Mouse (Mus musculus): ENCODE results near the gene Isl2. TPM values are rescaled to one million over a fixed set of nuclear protein-coding genes. Genes with fewer than 3 reads are reported as not detected.

Isl2 gene
- polyA plus RNA-seq (2012; rRNA removed) = 0.02 and 0.08 TPM in 2 replicates

DNA sequence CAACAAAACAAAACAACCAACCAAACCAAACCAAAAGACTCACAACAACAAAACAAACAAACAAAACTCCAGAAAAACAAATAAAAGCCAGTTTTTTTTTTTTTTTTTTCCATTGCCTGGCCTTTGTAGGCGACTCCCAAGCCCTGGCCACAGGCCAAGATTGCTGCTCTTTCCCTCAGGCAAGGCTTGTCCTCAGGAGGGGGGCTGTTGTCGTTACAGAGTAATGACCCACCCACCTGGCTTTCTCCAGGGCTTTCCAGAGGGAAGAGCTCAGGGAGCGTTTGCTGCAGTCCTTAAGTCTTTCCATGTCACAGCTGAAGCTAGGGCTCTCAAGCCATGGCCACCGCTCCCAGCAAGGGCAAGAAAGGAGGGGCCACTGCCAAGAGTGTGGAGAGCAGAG is at the start of gene Isl2:
Gene Isl2, plus strand, starts transcription at position 296 of the 400 bp plus-strand sequence.

DNA sequence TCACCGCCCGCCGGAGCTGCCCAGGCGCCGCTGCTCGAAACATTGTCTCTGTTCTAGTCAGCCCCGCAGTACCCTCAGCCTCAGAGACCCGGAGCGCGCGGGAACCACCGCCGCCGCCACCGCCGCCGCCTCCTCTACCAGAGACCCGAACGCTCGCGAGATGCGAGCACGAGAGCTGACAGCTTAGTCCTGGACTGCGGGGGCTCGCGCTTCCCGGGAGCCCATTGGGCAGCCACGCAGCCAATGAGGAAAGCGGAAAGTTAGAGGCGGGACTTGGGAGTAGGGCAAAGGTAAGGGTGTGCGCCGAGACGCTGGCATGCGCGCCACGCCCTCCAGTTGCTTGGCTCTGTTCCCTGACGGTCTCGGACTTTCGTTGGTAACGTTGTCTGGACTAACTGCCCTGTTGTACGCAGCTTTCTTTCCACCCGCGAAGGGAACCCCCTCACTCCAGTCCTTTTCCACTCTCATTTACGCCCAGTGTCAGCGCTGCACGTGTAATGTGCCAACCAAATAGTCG is 26.4 kb upstream of the Isl2 start, which contains the start of gene Etfa:
Gene Etfa, minus strand, starts transcription at position 217 of the 517 bp plus-strand sequence.

Other genes with a start within 250 kb of the Isl2 start
- 6.3 and 6.5 TPM in 2 replicates for gene Nrg4, start 211.8 kb upstream of the Isl2 start, polyA plus RNA-seq (2012; rRNA removed)
- gene Tmem266, start 211.8 kb upstream of the Isl2 start, polyA plus RNA-seq (2012; rRNA removed) = 0.01 TPM in 1 of 2 replicates, not detected in the other
- 192 and 197 TPM in 2 replicates for gene Etfa, start 26.4 kb upstream of the Isl2 start, polyA plus RNA-seq (2012; rRNA removed)